Mouse (Mus musculus): ENCODE measurements around the gene Gucd1. TPM values are rescaled to one million over a fixed set of nuclear protein-coding genes. Genes with fewer than 3 reads are reported as not detected.
"Not testable (repeated sequence)": the region's sequence is repeated elsewhere in the genome, so short reads cannot be mapped to it uniquely, and the experiment has no call there.

Gene Gucd1
- 24.0 and 30.0 TPM in 2 replicates for polyA plus RNA-seq (2016; fragmentation: Nextera tagmentation; extraction: Ambion mirVana)

DNA sequence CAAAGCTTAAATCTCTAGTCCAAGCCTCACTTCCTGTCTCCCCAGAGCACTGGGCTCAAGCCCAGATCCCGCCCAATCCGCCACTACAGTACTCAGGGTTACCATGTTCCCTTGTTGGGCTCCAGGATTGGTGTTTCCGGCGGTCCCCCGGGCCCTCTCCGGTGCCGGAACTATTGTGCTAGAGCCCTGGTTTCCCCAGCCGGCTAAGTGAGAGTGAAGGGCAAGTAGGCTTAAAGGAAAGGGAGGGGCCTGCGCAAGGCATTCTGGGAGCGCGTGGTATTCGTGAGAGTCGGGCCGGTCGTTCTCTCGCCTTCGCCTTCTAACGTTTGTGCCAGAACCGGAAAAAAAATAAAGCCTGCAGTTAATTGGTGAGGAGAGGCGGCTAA is at the start of gene Gucd1:
TSS of gene Gucd1 (minus strand) at position 215 of the 386 bp plus-strand sequence.
- Histone ChIP-seq H3K4me1 (replicated peaks) (peaks cover 30% of the 10 kb centered on the region), H3K4me2 (peak within 1 kb of the TSS; percentile 93), H3K9ac (replicated peaks) (peak within 1 kb of the TSS; percentile 89), H3K4me3 (replicated peaks) (peak within 1 kb of the TSS; percentile 80), H3K9me3 (no peaks in the 10 kb centered on the region), H3K27ac (peak within 1 kb of the TSS; percentile 98), H3K36me3 (peaks cover 41% of the 10 kb centered on the region), H3K27me3 (no peaks in the 10 kb centered on the region)
- under 1% methylated on average over 20 of the region's 20 CpGs for WGBS
- peak; percentile 90 for ATAC-seq (ENCODE audit: insufficient number of reproducible peaks, insufficient read depth, low FRiP score, low TSS enrichment, low read depth)

DNA sequence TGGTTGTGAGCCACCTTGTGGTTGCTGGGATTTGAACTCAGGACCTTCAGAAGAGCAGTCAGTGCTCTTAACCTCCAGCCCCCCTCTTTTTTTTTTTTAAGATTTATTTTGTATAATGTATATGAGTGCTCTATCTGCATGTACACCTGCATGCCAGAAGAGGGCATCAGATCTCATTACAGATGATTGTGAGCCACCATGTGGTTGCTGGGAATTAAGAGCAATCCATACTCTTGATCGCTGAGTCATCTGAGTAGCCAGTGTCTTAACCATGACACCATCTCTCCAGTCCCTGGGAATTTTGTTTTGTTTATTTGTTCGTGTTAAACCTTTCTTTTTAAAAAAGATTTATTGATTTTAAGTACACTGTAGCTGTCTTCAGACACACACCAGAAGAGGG is 49.0 kb upstream of the Gucd1 start:
- WGBS, result 83% methylated on average over 2 of the region's 2 CpGs
- not testable (repeated sequence) for H3K9me3 ChIP-seq; H3K36me3 ChIP-seq; H3K9ac ChIP-seq (replicated peaks); H3K27ac ChIP-seq; H3K4me3 ChIP-seq (replicated peaks); H3K4me2 ChIP-seq; ATAC-seq (ENCODE audit: insufficient number of reproducible peaks, insufficient read depth, low FRiP score, low TSS enrichment, low read depth)
- H3K27me3 ChIP-seq, result peaks cover 18% of the 10 kb centered on the region
- H3K4me1 ChIP-seq (replicated peaks), result peaks cover 18% of the 10 kb centered on the region

DNA sequence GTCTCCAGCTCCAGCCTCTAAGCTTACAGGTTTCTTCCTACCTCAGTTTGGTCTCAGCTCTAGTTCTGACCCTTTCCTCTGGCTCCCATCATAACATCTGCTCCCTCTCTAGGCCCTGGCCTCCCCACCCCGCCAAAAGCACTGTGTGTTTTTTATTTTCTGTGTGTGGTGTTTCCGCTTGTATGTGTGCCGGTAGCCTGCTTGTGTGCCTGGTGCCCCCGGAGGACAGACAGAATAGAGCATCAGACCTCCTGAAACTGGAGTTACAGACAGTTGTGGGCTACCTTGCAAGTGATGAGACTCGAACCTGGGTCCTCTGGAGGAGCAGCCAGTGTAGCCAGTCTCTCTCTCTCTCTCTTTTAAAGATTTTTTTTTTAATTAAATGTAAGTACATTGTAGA is 48.5 kb upstream of the Gucd1 start:
- Histone ChIP-seq H3K27me3 (peaks cover 22% of the 10 kb centered on the region), H3K4me2 (no peak overlapping the region), H3K36me3 (no peaks in the 10 kb centered on the region), H3K27ac (no peak overlapping the region), H3K4me3 (replicated peaks) (no peak overlapping the region), H3K9me3 (no peaks in the 10 kb centered on the region), H3K4me1 (replicated peaks) (peaks cover 18% of the 10 kb centered on the region), H3K9ac (replicated peaks) (no peak overlapping the region)
- 78% methylated on average over 5 of the region's 5 CpGs for WGBS
- no peak for ATAC-seq (ENCODE audit: insufficient number of reproducible peaks, insufficient read depth, low FRiP score, low TSS enrichment, low read depth)

DNA sequence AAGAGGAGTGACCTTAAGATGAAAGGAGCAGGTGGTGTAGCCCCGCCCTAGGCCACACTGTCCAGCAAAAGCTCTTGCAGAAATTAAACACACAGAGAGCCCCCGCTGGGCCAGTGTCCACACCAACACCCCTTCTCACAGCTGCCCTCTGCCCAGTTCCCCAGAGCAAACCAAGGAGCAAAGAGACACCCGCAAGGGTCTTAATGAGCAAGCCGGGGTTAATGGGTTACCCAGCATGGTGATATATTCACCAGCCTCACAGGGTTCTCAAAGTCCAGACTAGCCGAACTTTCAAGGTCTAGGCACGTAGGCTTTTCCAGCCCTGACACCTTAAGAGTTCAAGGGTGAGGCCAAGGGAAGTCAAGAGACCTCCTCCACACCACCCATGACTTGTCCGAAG is 48.1 kb upstream of the Gucd1 start:
- Histone ChIP-seq H3K9me3 (no peaks in the 10 kb centered on the region), H3K4me1 (replicated peaks) (peaks cover 14% of the 10 kb centered on the region), H3K9ac (replicated peaks) (no peak overlapping the region), H3K27me3 (peaks cover 26% of the 10 kb centered on the region), H3K36me3 (no peaks in the 10 kb centered on the region), H3K4me3 (replicated peaks) (no peak overlapping the region), H3K27ac (no peak overlapping the region), H3K4me2 (no peak overlapping the region)
- 70% methylated on average over 7 of the region's 7 CpGs for WGBS
- ATAC-seq (ENCODE audit: insufficient number of reproducible peaks, insufficient read depth, low FRiP score, low TSS enrichment, low read depth), result no peak

DNA sequence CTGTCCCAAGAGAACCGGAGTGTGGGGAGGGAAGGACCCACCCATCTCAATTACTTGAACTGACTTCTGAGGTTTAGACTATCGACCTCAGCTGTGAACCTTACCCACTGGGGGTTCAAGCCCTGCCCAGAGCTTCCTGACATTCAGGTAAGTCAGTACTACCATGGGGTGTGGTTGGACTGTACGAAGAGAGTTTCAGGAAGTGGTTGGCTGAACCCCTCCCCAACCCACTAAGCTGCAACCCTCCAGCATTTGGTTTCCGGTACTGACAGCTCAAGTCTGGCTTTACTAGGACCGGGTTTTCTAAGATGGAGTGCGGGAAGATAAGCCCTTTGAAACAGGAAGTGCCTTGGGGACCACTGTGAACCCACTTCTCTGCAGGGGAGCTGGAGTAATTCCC is 47.7 kb upstream of the Gucd1 start:
- Histone ChIP-seq H3K27me3 (peaks cover 31% of the 10 kb centered on the region), H3K4me3 (replicated peaks) (no peak overlapping the region), H3K9me3 (no peaks in the 10 kb centered on the region), H3K4me1 (replicated peaks) (peaks cover 16% of the 10 kb centered on the region), H3K36me3 (no peaks in the 10 kb centered on the region), H3K27ac (no peak overlapping the region), H3K4me2 (no peak overlapping the region), H3K9ac (replicated peaks) (no peak overlapping the region)
- WGBS, result 55% methylated on average over 6 of the region's 6 CpGs
- ATAC-seq (ENCODE audit: insufficient number of reproducible peaks, insufficient read depth, low FRiP score, low TSS enrichment, low read depth), result no peak

DNA sequence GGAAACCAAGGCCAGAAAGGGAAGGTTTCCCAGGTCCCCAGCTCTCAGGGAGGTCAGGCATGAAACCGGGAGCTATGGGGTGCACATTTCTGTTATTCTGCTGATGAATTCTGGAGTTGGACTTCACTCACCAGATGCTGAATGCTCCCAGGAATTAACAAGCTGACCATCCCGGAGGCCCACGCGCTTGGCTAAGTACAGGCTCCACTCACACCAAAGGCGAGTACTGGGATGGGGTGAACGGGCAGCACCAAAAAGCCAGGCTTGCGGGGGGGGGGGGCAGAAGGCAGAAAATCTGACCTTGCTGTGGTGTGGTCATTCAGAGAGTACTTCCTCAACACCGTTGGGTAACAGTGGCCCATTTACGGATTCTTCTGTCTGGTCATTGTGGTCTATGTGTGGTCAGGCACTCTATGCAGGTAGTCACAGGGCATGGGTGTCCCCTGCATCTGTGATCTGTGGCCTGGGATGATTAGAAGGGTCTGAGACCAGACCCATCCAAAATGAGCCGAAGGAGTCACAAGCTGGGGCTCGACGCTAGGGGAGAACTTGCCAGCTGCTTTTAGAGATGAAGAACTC is 47.0 kb upstream of the Gucd1 start:
- Histone ChIP-seq H3K9me3 (no peaks in the 10 kb centered on the region), H3K4me2 (no peak overlapping the region), H3K27ac (no peak overlapping the region), H3K4me1 (replicated peaks) (peaks cover 22% of the 10 kb centered on the region), H3K9ac (replicated peaks) (no peak overlapping the region), H3K4me3 (replicated peaks) (no peak overlapping the region), H3K27me3 (peaks cover 38% of the 10 kb centered on the region), H3K36me3 (no peaks in the 10 kb centered on the region)
- ATAC-seq (ENCODE audit: insufficient number of reproducible peaks, insufficient read depth, low FRiP score, low TSS enrichment, low read depth), result no peak
- 79% methylated on average over 12 of the region's 12 CpGs for WGBS

DNA sequence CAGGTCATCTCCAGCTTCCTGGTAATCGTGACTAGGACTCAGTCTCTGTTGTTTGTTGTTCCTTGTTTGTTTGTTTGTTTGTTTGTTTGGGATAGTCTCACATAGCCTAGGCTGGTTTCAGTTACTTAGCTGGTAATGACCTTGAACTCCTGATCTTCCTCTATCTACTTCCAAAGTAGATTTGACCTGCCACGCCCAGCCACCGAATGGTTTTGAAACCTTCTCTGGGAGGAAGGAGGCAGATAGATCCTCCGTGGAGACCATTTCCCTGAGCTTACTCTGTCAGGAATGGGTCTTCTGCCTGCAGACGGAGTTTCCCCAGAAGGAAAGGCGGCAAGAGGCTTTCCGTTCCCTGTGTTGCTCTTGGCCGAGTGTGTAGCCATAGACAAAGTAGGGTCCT is 44.8 kb upstream of the Gucd1 start:
- ATAC-seq (ENCODE audit: insufficient number of reproducible peaks, insufficient read depth, low FRiP score, low TSS enrichment, low read depth), result no peak
- peaks cover 49% of the 10 kb centered on the region for H3K27me3 ChIP-seq
- no peaks in the 10 kb centered on the region for H3K9me3 ChIP-seq
- no peak overlapping the region for H3K4me3 ChIP-seq (replicated peaks)
- peaks cover 30% of the 10 kb centered on the region for H3K4me1 ChIP-seq (replicated peaks)
- H3K4me2 ChIP-seq, result no peak overlapping the region
- no peak overlapping the region for H3K9ac ChIP-seq (replicated peaks)
- 85% methylated on average over 8 of the region's 8 CpGs for WGBS
- no peak overlapping the region for H3K27ac ChIP-seq
- H3K36me3 ChIP-seq, result no peaks in the 10 kb centered on the region

DNA sequence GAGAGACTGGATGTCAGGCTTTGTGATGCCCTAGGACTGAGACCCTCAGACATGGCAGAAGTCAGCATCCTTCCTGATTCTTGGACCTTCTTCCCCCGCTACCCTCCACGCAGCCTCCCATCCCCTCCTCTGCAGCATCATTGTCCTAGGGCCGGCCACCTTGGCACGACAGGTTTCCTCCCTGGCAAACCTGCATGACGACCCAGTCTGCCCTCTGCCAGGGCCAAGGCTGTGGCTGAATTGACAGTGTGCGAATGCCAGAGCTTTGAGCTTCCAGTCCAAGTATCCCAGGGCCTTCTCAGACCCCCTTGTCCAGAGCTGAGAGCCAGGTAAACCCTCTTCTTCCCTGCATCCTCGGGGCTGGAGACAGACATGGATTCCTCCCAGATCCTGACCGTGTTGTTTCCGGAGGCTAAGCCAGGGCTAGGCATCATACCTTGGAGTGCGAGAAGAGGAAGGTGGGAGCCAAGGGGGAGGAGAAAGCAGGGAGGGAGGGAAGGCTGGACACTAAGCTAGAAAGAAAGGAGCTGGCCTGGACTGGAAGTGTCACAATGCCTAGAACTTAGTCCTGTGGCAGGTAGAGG is 43.4 kb upstream of the Gucd1 start, which contains the start of gene Ggt1:
TSS of gene Ggt1 (plus strand) at position 534 of the 584 bp plus-strand sequence.
- Histone ChIP-seq H3K4me2 (peak within 1 kb of the TSS; percentile 99), H3K4me3 (replicated peaks) (peak within 1 kb of the TSS; percentile 66; the same call in 1 of the 2 replicates), H3K4me1 (replicated peaks) (peaks cover 37% of the 10 kb centered on the region), H3K9me3 (no peaks in the 10 kb centered on the region), H3K36me3 (no peaks in the 10 kb centered on the region), H3K9ac (replicated peaks) (peak within 1 kb of the TSS; percentile 81; the same call in 1 of the 2 replicates), H3K27ac (no peak within 1 kb of the TSS), H3K27me3 (peaks cover 49% of the 10 kb centered on the region)
- WGBS, result 51% methylated on average over 10 of the region's 10 CpGs
- ATAC-seq (ENCODE audit: insufficient number of reproducible peaks, insufficient read depth, low FRiP score, low TSS enrichment, low read depth), result no peak

DNA sequence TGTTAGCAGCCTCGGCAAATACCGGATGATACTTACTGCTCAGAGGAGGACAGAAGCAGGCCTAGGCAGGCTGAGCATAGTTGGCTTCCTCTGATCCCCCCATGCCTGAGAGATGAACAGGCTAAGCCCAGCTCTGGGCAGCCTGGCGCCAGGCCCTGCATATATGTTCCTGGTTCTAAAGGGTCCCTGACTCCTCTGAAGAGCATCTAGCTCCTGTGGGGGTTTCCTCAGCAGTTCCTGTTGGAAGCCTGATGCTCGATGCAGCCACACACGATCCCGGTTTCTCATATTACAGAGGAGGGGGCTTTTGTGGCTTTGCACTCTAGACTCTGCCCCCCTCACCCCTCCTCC is 42.8 kb upstream of the Gucd1 start:
- Histone ChIP-seq H3K4me3 (replicated peaks) (peak overlapping the region; percentile 66; the same call in 1 of the 2 replicates), H3K27ac (no peak overlapping the region), H3K9me3 (no peaks in the 10 kb centered on the region), H3K4me2 (peak overlapping the region; percentile 99), H3K4me1 (replicated peaks) (peaks cover 41% of the 10 kb centered on the region), H3K36me3 (no peaks in the 10 kb centered on the region), H3K9ac (replicated peaks) (peak overlapping the region; percentile 81; the same call in 1 of the 2 replicates), H3K27me3 (peaks cover 49% of the 10 kb centered on the region)
- peak; percentile 20; the same call in 1 of the 2 replicates for ATAC-seq (ENCODE audit: insufficient number of reproducible peaks, insufficient read depth, low FRiP score, low TSS enrichment, low read depth)
- 6% methylated on average over 6 of the region's 6 CpGs for WGBS

DNA sequence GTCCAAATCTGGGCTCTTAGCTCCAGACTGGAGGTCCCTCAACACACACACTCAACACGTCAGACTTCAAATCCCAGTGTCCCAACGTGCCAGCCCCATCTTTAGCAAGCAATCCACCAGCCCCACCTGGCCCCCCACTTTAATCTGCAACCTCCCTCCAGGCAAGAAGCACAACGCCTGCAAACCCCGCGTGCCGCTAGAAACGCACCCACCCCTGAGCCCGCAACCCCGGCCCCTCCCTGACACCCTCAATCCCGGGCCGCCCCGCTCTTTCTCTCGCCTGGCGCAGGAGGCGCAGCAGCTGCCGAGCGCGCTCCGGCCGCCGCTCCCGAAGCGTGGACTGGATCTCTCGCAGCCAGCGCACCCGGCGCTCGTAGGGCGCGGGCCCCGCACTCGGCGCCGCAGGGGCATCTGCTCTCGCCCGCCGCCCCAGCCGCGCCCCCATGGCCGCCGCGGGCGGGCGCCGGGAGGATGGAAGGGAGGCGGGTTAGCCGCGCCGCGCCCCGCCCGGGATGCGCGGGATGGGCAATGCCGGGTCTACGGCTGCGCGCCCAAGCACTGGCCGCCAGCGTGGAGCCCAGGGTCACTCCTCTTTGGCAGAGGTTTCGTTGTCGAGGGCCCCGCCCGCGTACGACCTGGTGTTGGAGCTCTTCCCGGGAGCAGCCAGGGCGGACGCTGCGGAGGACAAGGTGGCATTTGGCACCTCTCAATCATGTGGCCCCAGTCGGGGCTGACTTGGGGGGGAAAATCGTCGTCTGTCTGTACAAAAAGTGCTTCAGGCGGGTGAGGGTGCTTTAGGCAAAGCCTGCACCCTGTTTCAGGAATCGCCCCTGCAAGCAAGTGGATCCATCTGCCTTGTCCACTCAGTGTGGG is 42.1 kb upstream of the Gucd1 start, which contains the start of gene Lrrc75b:
TSS of gene Lrrc75b (minus strand) at position 655 of the 873 bp plus-strand sequence.
- ATAC-seq (ENCODE audit: insufficient number of reproducible peaks, insufficient read depth, low FRiP score, low TSS enrichment, low read depth), result 0 out of 2 replicates have a peak, but pooled peaks have one; percentile 34
- Histone ChIP-seq H3K4me1 (replicated peaks) (peaks cover 39% of the 10 kb centered on the region), H3K27ac (no peak within 1 kb of the TSS), H3K4me3 (replicated peaks) (peak within 1 kb of the TSS; percentile 66), H3K9me3 (no peaks in the 10 kb centered on the region), H3K4me2 (peak within 1 kb of the TSS; percentile 99), H3K36me3 (no peaks in the 10 kb centered on the region), H3K27me3 (peaks cover 49% of the 10 kb centered on the region), H3K9ac (replicated peaks) (peak within 1 kb of the TSS; percentile 81)
- WGBS, result under 1% methylated on average over 75 of the region's 75 CpGs

DNA sequence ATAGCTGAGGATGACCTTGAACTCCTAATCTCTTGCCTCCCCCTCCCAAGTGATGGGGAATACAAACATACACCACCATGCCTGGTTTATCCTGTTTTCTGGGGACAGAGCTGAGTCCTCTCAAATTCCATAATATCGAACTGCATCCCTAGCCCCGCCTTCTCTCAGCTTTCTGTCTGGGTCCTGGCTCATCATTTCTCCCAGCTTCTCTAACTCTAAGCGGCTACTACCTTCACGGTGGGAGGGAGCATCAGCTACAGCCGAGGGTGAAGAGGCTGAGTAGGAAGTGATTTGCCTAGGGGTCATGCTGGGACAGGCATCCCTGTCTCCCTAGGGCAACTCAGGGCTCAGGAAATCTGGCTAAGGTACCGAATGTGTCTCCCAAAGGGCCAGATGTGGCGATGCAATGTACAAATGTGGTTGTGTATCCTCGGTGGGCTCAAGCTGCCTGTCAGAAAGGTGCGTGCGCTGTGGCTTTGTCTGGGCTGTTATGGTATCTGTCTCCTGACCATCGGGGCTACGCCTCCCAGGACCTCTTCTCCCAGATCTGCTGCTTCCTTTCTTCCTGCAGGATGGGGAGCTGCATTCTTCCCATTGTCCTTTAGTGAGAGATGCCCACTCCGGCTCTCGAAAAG is 41.4 kb upstream of the Gucd1 start:
- peak overlapping the region; percentile 99 for H3K4me2 ChIP-seq
- 5% methylated on average over 14 of the region's 14 CpGs for WGBS
- H3K36me3 ChIP-seq, result no peaks in the 10 kb centered on the region
- ATAC-seq (ENCODE audit: insufficient number of reproducible peaks, insufficient read depth, low FRiP score, low TSS enrichment, low read depth), result no peak
- H3K27ac ChIP-seq, result no peak overlapping the region
- H3K9ac ChIP-seq (replicated peaks), result peak overlapping the region; percentile 81; the same call in 1 of the 2 replicates
- peaks cover 49% of the 10 kb centered on the region for H3K27me3 ChIP-seq
- peaks cover 39% of the 10 kb centered on the region for H3K4me1 ChIP-seq (replicated peaks)
- peak overlapping the region; percentile 66 for H3K4me3 ChIP-seq (replicated peaks)
- no peaks in the 10 kb centered on the region for H3K9me3 ChIP-seq

All from limb, embryonic 12.5 days (tissue).